Mouse (Mus musculus) liver, postnatal 0 days (tissue): ENCODE data around the gene Syndig1. TPM values are rescaled to one million over a fixed set of nuclear protein-coding genes. Genes with fewer than 3 reads are reported as not detected.

ENCODE experiments used
- ATAC-seq: fragments of 200-750 bp; cut with Nextera tagmentation; 2 replicates; pipeline ENCODE4 v1.8.0; 2017; ENCODE audit warnings: mild to moderate bottlenecking, moderate library complexity
- DNase-seq: peaks from one replicate; pipeline ENCODE4 v3.0.0-alpha.2; 2016
- H3K27ac ChIP-seq: fragments of 300-500 bp; sonication (generic); 2 replicates; pipeline ENCODE4 v1.5.1; 2014; ENCODE audit warnings: antibody characterized with exemption, moderate library complexity, mild to moderate bottlenecking, low read depth
- H3K27me3 ChIP-seq: fragments of 300-500 bp; sonication (generic); 2 replicates; pipeline ENCODE4 v1.6.1; 2014; ENCODE audit warnings: low read length, control low read depth, mixed read lengths; ENCODE audit not compliant: insufficient read depth
- H3K36me3 ChIP-seq: fragments of 300-500 bp; sonication (generic); replicated peaks from 2 replicates; pipeline ENCODE4 v1.6.1; 2014; ENCODE audit warnings: mild to moderate bottlenecking, control low read depth, low read length, moderate library complexity, mixed read lengths; ENCODE audit not compliant: insufficient read depth
- H3K4me1 ChIP-seq: fragments of 300-500 bp; sonication (generic); 2 replicates; pipeline ENCODE4 v1.6.1; 2014; ENCODE audit warnings: antibody characterized with exemption, mild to moderate bottlenecking, control low read depth; ENCODE audit not compliant: insufficient read depth
- H3K4me2 ChIP-seq: fragments of 300-500 bp; sonication (generic); 2 replicates; pipeline ENCODE4 v1.6.1; 2014; ENCODE audit warnings: low read depth, mild to moderate bottlenecking, low read length, moderate library complexity, mixed read lengths
- H3K4me3 ChIP-seq: fragments of 300-500 bp; sonication (generic); 2 replicates; pipeline ENCODE4 v1.5.1; 2014; ENCODE audit warnings: low read depth, low read length
- H3K9ac ChIP-seq: fragments of 300-500 bp; sonication (generic); replicated peaks from 2 replicates; pipeline ENCODE4 v1.6.1; 2014; ENCODE audit warnings: mild to moderate bottlenecking, moderate library complexity
- H3K9me3 ChIP-seq: fragments of 300-500 bp; sonication (generic); 2 replicates; pipeline ENCODE4 v1.6.1; 2016; ENCODE audit warnings: mild to moderate bottlenecking, control low read depth, low read length, mixed read lengths
- CTCF ChIP-seq: sonication (generic); IDR thresholded peaks from 2 replicates; pipeline ENCODE4 v1.5.1; 2016; ENCODE audit warnings: antibody characterized with exemption, low read depth
- EP300 ChIP-seq: IDR thresholded peaks from 2 replicates; pipeline ENCODE4 v1.6.1; 2016; ENCODE audit warnings: antibody characterized with exemption, low read depth, mild to moderate bottlenecking
- WGBS: fragments of 180-500 bp; shearing (Covaris S2); extraction: QIAGEN DNeasy Blood & Tissue Kit; methylation state at CpG from one replicate; pipeline ENCODE4 v1.1.7; 2014; ENCODE audit not compliant: insufficient replicate concordance; 5-methylcytosine and 5-hydroxymethylcytosine counted together
- polyA plus RNA-seq: library from polyadenylated mRNA; unstranded; fragments of >200 nt; fragmentation: Nextera tagmentation; extraction: Ambion mirVana; gene quantifications from 2 replicates; pipeline ENCODE4 v1.2.1, GENCODE M21; 2015

Syndig1 gene
- polyA plus RNA-seq, 1 experiment from 2014 or later, result not detected

DNA sequence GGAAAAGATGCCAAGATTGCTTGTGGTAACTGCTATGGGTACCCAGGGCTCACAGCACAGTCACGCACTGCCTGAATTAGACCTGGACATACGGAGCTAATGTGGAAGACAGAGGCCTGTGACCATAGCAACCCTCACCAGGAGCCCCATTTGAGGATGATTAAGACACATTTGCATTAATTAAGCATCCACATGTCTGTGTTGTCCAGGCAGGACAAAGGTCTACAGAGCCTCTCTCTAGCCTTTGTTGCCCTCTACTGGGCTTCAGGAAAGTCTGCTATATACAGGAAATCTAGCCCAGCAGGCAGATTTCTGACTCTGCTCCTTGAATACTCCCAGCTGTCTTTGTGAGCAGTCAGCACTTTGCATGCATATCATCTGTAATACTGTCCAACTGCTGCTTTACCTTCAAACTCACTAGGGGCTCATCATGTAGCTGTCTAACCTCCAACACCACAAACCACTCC lies 194.9 kb downstream of the Syndig1 start:
- Histone ChIP-seq H3K9ac (no peak overlapping the region), H3K27ac (no peak overlapping the region), H3K36me3 (no peaks in the 10 kb centered on the region), H3K4me3 (no peak overlapping the region), H3K9me3 (no peaks in the 10 kb centered on the region), H3K27me3 (no peaks in the 10 kb centered on the region), H3K4me1 (no peaks in the 10 kb centered on the region), H3K4me2 (no peak overlapping the region)
- no peak for ATAC-seq
- DNase-seq, result no peak
- WGBS, result 33% methylated on average over 2 of the region's 2 CpGs
- no peak for TF ChIP-seq EP300
- peak; percentile 28 for TF ChIP-seq CTCF

GRCm38 (mm10) chr2:150043531-150043930 lies 214.5 kb downstream of the Syndig1 start:
- TF ChIP-seq CTCF (no peak), EP300 (no peak)
- ATAC-seq (no peak), DNase-seq (no peak)
- no peaks in the 10 kb centered on the region for H3K27me3 ChIP-seq
- H3K4me3 ChIP-seq, result no peak overlapping the region
- no peak overlapping the region for H3K27ac ChIP-seq
- H3K36me3 ChIP-seq, result no peaks in the 10 kb centered on the region
- H3K4me1 ChIP-seq, result no peaks in the 10 kb centered on the region
- H3K9ac ChIP-seq, result no peak overlapping the region
- no peak overlapping the region for H3K4me2 ChIP-seq
- WGBS, result 82% methylated on average over 7 of the region's 7 CpGs
- no peaks in the 10 kb centered on the region for H3K9me3 ChIP-seq

Other genes starting within 250 kb of the Syndig1 start
- not detected in 2 replicates for gene C530025M09Rik, start 2.0 kb downstream of the Syndig1 start, polyA plus RNA-seq